Mouse (Mus musculus) CD8-positive naive resting alpha-beta T cell, adult 57 days (primary cell): ENCODE measurements around the gene Hlcs. TPM values are rescaled to one million over a fixed set of nuclear protein-coding genes. Genes with fewer than 3 reads are reported as not detected.

ENCODE experiments used
- total RNA-seq: library from RNA; stranded (reverse); gene quantifications from one replicate; pipeline ENCODE4 v1.2.4, GENCODE M21; 2023

Hlcs gene
- 50.0 TPM for total RNA-seq

GRCm38 (mm10) chr16:94313229-94314030 lies at the start of gene Hlcs:
Gene Hlcs (minus strand): TSS chr16:94313571.

GRCm38 (mm10) chr16:94327781-94328711 lies 14.7 kb upstream of the Hlcs start, which contains the start of gene Ripply3:
Gene Ripply3 (plus strand): TSS chr16:94328420.

GRCm38 (mm10) chr16:94084711-94085602 lies 228.4 kb downstream of the Hlcs start, which contains the start of gene Sim2:
Gene Sim2 (plus strand): TSS chr16:94084931.

Other genes starting within 250 kb of the Hlcs start
- gene Sim2, start 228.6 kb downstream of the Hlcs start, total RNA-seq = not detected
- gene Ripply3, start 14.8 kb upstream of the Hlcs start, total RNA-seq = not detected
- 167 TPM for gene Ttc3, start 57.0 kb upstream of the Hlcs start, total RNA-seq
- 40.0 TPM for gene Pigp, start 58.3 kb upstream of the Hlcs start, total RNA-seq
- gene Vps26c, start 213.3 kb upstream of the Hlcs start, total RNA-seq = 32.5 TPM